Mouse (Mus musculus) ES-E14 (cell line): ENCODE results near the gene Pnkd. TPM values are rescaled to one million over a fixed set of nuclear protein-coding genes. Genes with fewer than 3 reads are reported as not detected.

Experiments
- DNase-seq: peaks from one replicate; pipeline ENCODE4 v3.0.0-alpha.2; 2013; ENCODE audit warnings: low read depth, low spot score
- H3K27ac ChIP-seq: 2 replicates; pipeline ENCODE4 v1.5.1; 2012; ENCODE audit warnings: low read depth, mild to moderate bottlenecking, low read length, moderate library complexity, mixed read lengths; ENCODE audit not compliant: poor library complexity, insufficient read depth, severe bottlenecking
- H3K36me3 ChIP-seq: 2 replicates; pipeline ENCODE4 v1.6.1; 2012; ENCODE audit warnings: mild to moderate bottlenecking, low read length, moderate library complexity, mixed read lengths; ENCODE audit not compliant: control insufficient read depth, poor library complexity, insufficient read depth, severe bottlenecking
- H3K4me1 ChIP-seq, 2 experiments: fragments of 150-350 bp in 1 of 2; sonication (generic) in 1 of 2; 2 replicates each; pipeline ENCODE4 v1.6.1; 2012; ENCODE audit warnings: low read length in 2 of 2, mild to moderate bottlenecking in 1 of 2, mixed read lengths in 1 of 2; ENCODE audit not compliant: control insufficient read depth in 2 of 2, insufficient read depth in 2 of 2, poor library complexity in 1 of 2
- H3K4me3 ChIP-seq, 2 experiments: fragments of 150-350 bp in 1 of 2; sonication (generic) in 1 of 2; 2 replicates each; pipeline ENCODE4 v1.5.1; 2012; ENCODE audit warnings: low read length in 2 of 2, low read depth in 1 of 2, mild to moderate bottlenecking in 1 of 2, mixed read lengths in 1 of 2; ENCODE audit not compliant: insufficient read depth in 1 of 2, poor library complexity in 1 of 2, severe bottlenecking in 1 of 2
- H3K9ac ChIP-seq: 2 replicates; pipeline ENCODE4 v1.6.1; 2012; ENCODE audit warnings: low read depth, mild to moderate bottlenecking, low read length, mixed read lengths; ENCODE audit not compliant: poor library complexity, insufficient read depth, severe bottlenecking
- H3K9me3 ChIP-seq: fragments of 150-350 bp; sonication (generic); 2 replicates; pipeline ENCODE4 v1.6.1; 2012; ENCODE audit warnings: low read depth, mild to moderate bottlenecking, low read length; ENCODE audit not compliant: control insufficient read depth, insufficient read depth
- CHD2 ChIP-seq: IDR thresholded peaks from 2 replicates; pipeline ENCODE4 v1.6.1; 2014; ENCODE audit warnings: mild to moderate bottlenecking, low read depth, low read length, inconsistent platforms
- HCFC1 ChIP-seq: IDR thresholded peaks from 2 replicates; pipeline ENCODE4 v1.6.1; 2012; ENCODE audit warnings: low read length, inconsistent platforms, borderline replicate concordance; ENCODE audit not compliant: insufficient read depth
- MAFK ChIP-seq: IDR thresholded peaks from 2 replicates; pipeline ENCODE4 v1.6.1; 2014; ENCODE audit warnings: mild to moderate bottlenecking, low read depth, low read length, inconsistent platforms; ENCODE audit not compliant: insufficient read depth
- ZC3H11A ChIP-seq: IDR thresholded peaks from 2 replicates; pipeline ENCODE4 v1.6.1; 2012; ENCODE audit warnings: low read depth, mild to moderate bottlenecking, inconsistent platforms, low read length, borderline replicate concordance
- ZNF384 ChIP-seq: IDR thresholded peaks from 2 replicates; pipeline ENCODE4 v1.6.1; 2012; ENCODE audit warnings: low read depth, low read length, inconsistent platforms
- in situ Hi-C, 2 experiments: fragments of 600-800 bp; cut with MboI; formaldehyde crosslinking; loops; one replicate each; pipeline ENCODE4 v1.15.1; 2025; ENCODE audit warnings: low sequenced_read_pairs in 2 of 2, inconsistent platforms in 1 of 2; ENCODE audit not compliant: unreplicated experiment in 2 of 2
- total RNA-seq: library from RNA; depleted of rRNA; stranded (reverse); fragments of 300-350 nt; gene quantifications from 2 replicates; pipeline ENCODE4 v1.2.3, GENCODE M21; 2012

The Pnkd gene
- total RNA-seq, 1 experiment: 63.9 TPM

- TF ChIP-seq ZC3H11A (no peak), MAFK (no peak), HCFC1 (no peak), ZNF384 (no peak), CHD2 (no peak)
- Histone ChIP-seq H3K36me3 (peaks cover 41% of the 10 kb centered on the region), H3K4me1 (no peaks in the 10 kb centered on the region), H3K9ac (no peak overlapping the region), H3K4me3 (no peak overlapping the region), H3K9me3 (no peaks in the 10 kb centered on the region), H3K27ac (no peak overlapping the region)
- DNase-seq: no peak
- in situ Hi-C loops: no loop called here
Measured at GRCm38 (mm10) chr1:74288327-74288726, 3.6 kb downstream of the Pnkd start.

- H3K9me3 ChIP-seq: no peaks in the 10 kb centered on the region
- DNase-seq: no peak
- H3K4me1 ChIP-seq: no peaks in the 10 kb centered on the region
- in situ Hi-C loops: no loop called here
- TF ChIP-seq ZNF384: no peak
- no peak for TF ChIP-seq ZC3H11A
- no peak for TF ChIP-seq CHD2
- TF ChIP-seq MAFK: no peak
- no peak for TF ChIP-seq HCFC1
- no peak overlapping the region for H3K4me3 ChIP-seq
- H3K36me3 ChIP-seq: peaks cover 45% of the 10 kb centered on the region
- no peak overlapping the region for H3K9ac ChIP-seq
- H3K27ac ChIP-seq: no peak overlapping the region
Measured at GRCm38 (mm10) chr1:74289248-74289647, 4.5 kb downstream of the Pnkd start.

GRCm38 (mm10) chr1:74289740-74290139 lies 5.0 kb downstream of the Pnkd start:
- in situ Hi-C loops: no loop called here
- no peak for TF ChIP-seq CHD2
- no peak for TF ChIP-seq ZNF384
- no peak for TF ChIP-seq HCFC1
- no peak for TF ChIP-seq ZC3H11A
- no peak for TF ChIP-seq MAFK
- no peak overlapping the region for H3K4me3 ChIP-seq
- no peak overlapping the region for H3K27ac ChIP-seq
- no peaks in the 10 kb centered on the region for H3K9me3 ChIP-seq
- no peaks in the 10 kb centered on the region for H3K4me1 ChIP-seq
- no peak overlapping the region for H3K9ac ChIP-seq
- H3K36me3 ChIP-seq: peaks cover 46% of the 10 kb centered on the region
- no peak for DNase-seq

- Histone ChIP-seq H3K4me1 (no peaks in the 10 kb centered on the region), H3K27ac (no peak overlapping the region), H3K36me3 (peaks cover 46% of the 10 kb centered on the region), H3K9me3 (no peaks in the 10 kb centered on the region), H3K9ac (no peak overlapping the region), H3K4me3 (no peak overlapping the region)
- TF ChIP-seq CHD2 (no peak), ZNF384 (no peak), ZC3H11A (no peak), HCFC1 (no peak), MAFK (no peak)
- DNase-seq: no peak
- in situ Hi-C loops: no loop called here
Measured at GRCm38 (mm10) chr1:74290141-74290540, 5.4 kb downstream of the Pnkd start.

- no peak for DNase-seq
- Histone ChIP-seq H3K27ac (no peak overlapping the region), H3K9ac (no peak overlapping the region), H3K4me1 (peaks cover 2 to 8% of the 10 kb centered on the region in 2 experiments; a peak in 2 of 4 replicates), H3K9me3 (no peaks in the 10 kb centered on the region), H3K4me3 (no peak overlapping the region), H3K36me3 (peaks cover 46% of the 10 kb centered on the region)
- in situ Hi-C loops: no loop called here
- TF ChIP-seq ZNF384 (no peak), ZC3H11A (no peak), CHD2 (no peak)
Measured at GRCm38 (mm10) chr1:74292331-74293020, 7.7 kb downstream of the Pnkd start.
